Mouse (Mus musculus): ENCODE data around the gene Car15. TPM values are rescaled to one million over a fixed set of nuclear protein-coding genes. Genes with fewer than 3 reads are reported as not detected.

Gene Car15
- polyA plus RNA-seq, 1 experiment = 0.66 TPM

- Histone ChIP-seq H3K4me3 (ENCODE audit: insufficient read depth, poor library complexity, severe bottlenecking) (no peak overlapping the region), H3ac (ENCODE audit: control insufficient read depth, insufficient read length, low read depth) (no peak overlapping the region), H3K27me3 (ENCODE audit: control insufficient read depth, insufficient read depth, insufficient read length) (no peaks in the 10 kb centered on the region), H3K79me2 (ENCODE audit: control insufficient read depth, insufficient read depth) (peaks cover 9% of the 10 kb centered on the region), H3K36me3 (ENCODE audit: control insufficient read depth, insufficient read depth) (peaks cover 55% of the 10 kb centered on the region), H3K79me3 (ENCODE audit: low read depth) (peaks cover 19% of the 10 kb centered on the region)
- TF ChIP-seq CTCF (IDR thresholded peaks at IDR 0.05; ENCODE audit: control insufficient read depth, insufficient read depth, insufficient read length) (no peak), MYOG (IDR thresholded peaks at IDR 0.05; ENCODE audit: control insufficient read depth, extremely low read depth, insufficient read length) (no peak), MYOD1 (IDR thresholded peaks at IDR 0.05; ENCODE audit: control insufficient read depth, insufficient read length, low read depth) (no peak), CEBPB (IDR thresholded peaks at IDR 0.05; ENCODE audit: low read depth) (no peak), MAX (IDR thresholded peaks at IDR 0.05) (no peak), FOSL1 (IDR thresholded peaks at IDR 0.05; ENCODE audit: insufficient read depth, low read length, poor library complexity, severe bottlenecking) (no peak), USF1 (IDR thresholded peaks at IDR 0.05; ENCODE audit: low read depth) (no peak)
Observed at GRCm38 (mm10) chr16:17807192-17808009, 30.8 kb downstream of the Car15 start.

- Histone ChIP-seq H3K36me3 (ENCODE audit: control insufficient read depth, insufficient read depth) (peaks cover 62% of the 10 kb centered on the region), H3K79me2 (ENCODE audit: control insufficient read depth, insufficient read depth) (peaks cover 16% of the 10 kb centered on the region), H3K27me3 (ENCODE audit: control insufficient read depth, insufficient read depth, insufficient read length) (no peaks in the 10 kb centered on the region), H3K79me3 (ENCODE audit: low read depth) (peaks cover 26% of the 10 kb centered on the region), H3ac (ENCODE audit: control insufficient read depth, insufficient read length, low read depth) (no peak overlapping the region), H3K4me3 (ENCODE audit: insufficient read depth, poor library complexity, severe bottlenecking) (no peak overlapping the region)
- no peak for TF ChIP-seq CTCF (IDR thresholded peaks at IDR 0.05; ENCODE audit: control insufficient read depth, insufficient read depth, insufficient read length)
- no peak for TF ChIP-seq MAX (IDR thresholded peaks at IDR 0.05)
- no peak for TF ChIP-seq CEBPB (IDR thresholded peaks at IDR 0.05; ENCODE audit: low read depth)
- no peak for TF ChIP-seq USF1 (IDR thresholded peaks at IDR 0.05; ENCODE audit: low read depth)
Observed at GRCm38 (mm10) chr16:17806581-17807191, 31.5 kb downstream of the Car15 start.

- Histone ChIP-seq H3K4me3 (ENCODE audit: insufficient read depth, poor library complexity, severe bottlenecking) (no peak overlapping the region), H3K36me3 (ENCODE audit: control insufficient read depth, insufficient read depth) (peaks cover 71% of the 10 kb centered on the region), H3ac (ENCODE audit: control insufficient read depth, insufficient read length, low read depth) (no peak overlapping the region), H3K79me2 (ENCODE audit: control insufficient read depth, insufficient read depth) (peaks cover 33% of the 10 kb centered on the region), H3K27me3 (ENCODE audit: control insufficient read depth, insufficient read depth, insufficient read length) (no peaks in the 10 kb centered on the region), H3K79me3 (ENCODE audit: low read depth) (peaks cover 40% of the 10 kb centered on the region)
- TF ChIP-seq CEBPB (IDR thresholded peaks at IDR 0.05; ENCODE audit: low read depth) = no peak
- no peak for TF ChIP-seq MYOG (IDR thresholded peaks at IDR 0.05; ENCODE audit: control insufficient read depth, extremely low read depth, insufficient read length)
- TF ChIP-seq FOSL1 (IDR thresholded peaks at IDR 0.05; ENCODE audit: insufficient read depth, low read length, poor library complexity, severe bottlenecking) = no peak
- TF ChIP-seq MAX (IDR thresholded peaks at IDR 0.05) = no peak
- no peak for TF ChIP-seq USF1 (IDR thresholded peaks at IDR 0.05; ENCODE audit: low read depth)
- no peak for TF ChIP-seq CTCF (IDR thresholded peaks at IDR 0.05; ENCODE audit: control insufficient read depth, insufficient read depth, insufficient read length)
- no peak for TF ChIP-seq MYOD1 (IDR thresholded peaks at IDR 0.05; ENCODE audit: control insufficient read depth, insufficient read length, low read depth)
Observed at GRCm38 (mm10) chr16:17804982-17805381, 33.2 kb downstream of the Car15 start.

GRCm38 (mm10) chr16:17804449-17804912 lies 33.7 kb downstream of the Car15 start:
- Histone ChIP-seq H3ac (ENCODE audit: control insufficient read depth, insufficient read length, low read depth) (no peak overlapping the region), H3K36me3 (ENCODE audit: control insufficient read depth, insufficient read depth) (peaks cover 71% of the 10 kb centered on the region), H3K27me3 (ENCODE audit: control insufficient read depth, insufficient read depth, insufficient read length) (no peaks in the 10 kb centered on the region), H3K4me3 (ENCODE audit: insufficient read depth, poor library complexity, severe bottlenecking) (no peak overlapping the region), H3K79me2 (ENCODE audit: control insufficient read depth, insufficient read depth) (peaks cover 38% of the 10 kb centered on the region), H3K79me3 (ENCODE audit: low read depth) (peaks cover 45% of the 10 kb centered on the region)
- TF ChIP-seq CTCF (IDR thresholded peaks at IDR 0.05; ENCODE audit: control insufficient read depth, insufficient read depth, insufficient read length) = no peak
- TF ChIP-seq MYOG (IDR thresholded peaks at IDR 0.05; ENCODE audit: control insufficient read depth, extremely low read depth, insufficient read length) = no peak
- TF ChIP-seq FOSL1 (IDR thresholded peaks at IDR 0.05; ENCODE audit: insufficient read depth, low read length, poor library complexity, severe bottlenecking) = no peak
- TF ChIP-seq USF1 (IDR thresholded peaks at IDR 0.05; ENCODE audit: low read depth) = no peak
- no peak for TF ChIP-seq MYOD1 (IDR thresholded peaks at IDR 0.05; ENCODE audit: control insufficient read depth, insufficient read length, low read depth)
- no peak for TF ChIP-seq CEBPB (IDR thresholded peaks at IDR 0.05; ENCODE audit: low read depth)
- TF ChIP-seq MAX (IDR thresholded peaks at IDR 0.05) = no peak

GRCm38 (mm10) chr16:17803675-17804448 lies 34.3 kb downstream of the Car15 start:
- no peak overlapping the region for H3K4me3 ChIP-seq (ENCODE audit: insufficient read depth, poor library complexity, severe bottlenecking)
- peaks cover 52% of the 10 kb centered on the region for H3K79me3 ChIP-seq (ENCODE audit: low read depth)
- H3K27me3 ChIP-seq (ENCODE audit: control insufficient read depth, insufficient read depth, insufficient read length) = no peaks in the 10 kb centered on the region
- peaks cover 74% of the 10 kb centered on the region for H3K36me3 ChIP-seq (ENCODE audit: control insufficient read depth, insufficient read depth)
- peaks cover 44% of the 10 kb centered on the region for H3K79me2 ChIP-seq (ENCODE audit: control insufficient read depth, insufficient read depth)
- TF ChIP-seq CTCF (IDR thresholded peaks at IDR 0.05; ENCODE audit: control insufficient read depth, insufficient read depth, insufficient read length) = no peak
- no peak for TF ChIP-seq MAX (IDR thresholded peaks at IDR 0.05)
- no peak for TF ChIP-seq MYOG (IDR thresholded peaks at IDR 0.05; ENCODE audit: control insufficient read depth, extremely low read depth, insufficient read length)
- TF ChIP-seq CEBPB (IDR thresholded peaks at IDR 0.05; ENCODE audit: low read depth) = no peak
- no peak for TF ChIP-seq USF1 (IDR thresholded peaks at IDR 0.05; ENCODE audit: low read depth)
- TF ChIP-seq FOSL1 (IDR thresholded peaks at IDR 0.05; ENCODE audit: insufficient read depth, low read length, poor library complexity, severe bottlenecking) = no peak
- TF ChIP-seq MYOD1 (IDR thresholded peaks at IDR 0.05; ENCODE audit: control insufficient read depth, insufficient read length, low read depth) = no peak
- H3ac ChIP-seq (ENCODE audit: control insufficient read depth, insufficient read length, low read depth) = no peak overlapping the region

All from C2C12 (cell line).